Mouse (Mus musculus) heart, postnatal 10 days (tissue): Measurements from ENCODE around the gene March7. TPM values are rescaled to one million over a fixed set of nuclear protein-coding genes. Genes with fewer than 3 reads are reported as not detected.

ENCODE experiments used
- DNase-seq, 2 experiments: peaks; one replicate each; pipeline ENCODE4 v3.0.0; 2021
- intact Hi-C: fragments of 180-260 bp; cut with DNase I; formaldehyde crosslinking; loops from one replicate; pipeline ENCODE4 v1.15.1; 2025
- total RNA-seq, 2 experiments: library from RNA; stranded (reverse); gene quantifications; 2 replicates each; pipeline ENCODE4 v1.2.3; 2021

Gene March7
- total RNA-seq, 2 experiments from 2014 or later = 47.4 to 52.6 TPM

- intact Hi-C loops = no loop called here
- peak; percentile 74 to 77 for DNase-seq
Measured at GRCm38 (mm10) chr2:60283751-60284466, 74.2 kb downstream of the March7 start.

- intact Hi-C loops = no loop called here
- DNase-seq = no peak
Measured at GRCm38 (mm10) chr2:60284467-60284821, 74.8 kb downstream of the March7 start, which contains the start of gene Cd302. Cd302 (minus strand) TSS chr2:60284488.

- intact Hi-C loops = no loop called here
- DNase-seq = no peak
Measured at GRCm38 (mm10) chr2:60285107-60285617, 75.5 kb downstream of the March7 start.

- intact Hi-C loops = no loop called here
- DNase-seq = peak in 1 of 2 experiments; percentile 4
Measured at GRCm38 (mm10) chr2:60288606-60289005, 78.9 kb downstream of the March7 start.

- intact Hi-C loops = no loop called here
- DNase-seq = no peak
Measured at GRCm38 (mm10) chr2:60289451-60289850, 79.8 kb downstream of the March7 start.

- intact Hi-C loops = no loop called here
- DNase-seq = no peak
Measured at GRCm38 (mm10) chr2:60291381-60291780, 81.7 kb downstream of the March7 start.

GRCm38 (mm10) chr2:60298266-60298665 lies 88.6 kb downstream of the March7 start:
- intact Hi-C loops = no loop called here
- no peak for DNase-seq

- DNase-seq = no peak
- intact Hi-C loops = no loop called here
Measured at GRCm38 (mm10) chr2:60299323-60299722, 89.6 kb downstream of the March7 start.

Other genes with a start within 250 kb of the March7 start
- gene Baz2b, start within 50 bp of the March7 start, total RNA-seq = 10 to 100 TPM; 55.6 to 60.3 TPM
- 10 to 100 TPM; 12.3 to 12.8 TPM for gene Cd302, start 74.6 kb downstream of the March7 start, total RNA-seq
- 1 to 10 TPM; 1.3 to 1.4 TPM for gene Ly75, start 173.4 kb downstream of the March7 start, total RNA-seq